Mouse (Mus musculus) olfactory bulb, adult 2 months (tissue): ENCODE measurements around the gene Cdh7. TPM values are rescaled to one million over a fixed set of nuclear protein-coding genes. Genes with fewer than 3 reads are reported as not detected.

ENCODE experiments used
- H3K27ac ChIP-seq: fragments of 200-500 bp; 2 replicates; pipeline ENCODE4 v1.5.1; 2012; ENCODE audit warnings: low read depth, low read length; ENCODE audit not compliant: insufficient read depth
- H3K4me1 ChIP-seq: fragments of 200-500 bp; 2 replicates; pipeline ENCODE4 v1.6.1; 2012; ENCODE audit warnings: low read length; ENCODE audit not compliant: control insufficient read depth, insufficient read depth
- H3K4me3 ChIP-seq: fragments of 200-500 bp; 2 replicates; pipeline ENCODE4 v1.5.1; 2012; ENCODE audit warnings: mild to moderate bottlenecking, low read depth, low read length, moderate library complexity; ENCODE audit not compliant: insufficient read depth
- CTCF ChIP-seq: fragments of 200-500 bp; IDR thresholded peaks from 2 replicates; pipeline ENCODE4 v1.5.1; 2012; ENCODE audit warnings: low read depth, mild to moderate bottlenecking, low read length, moderate library complexity; ENCODE audit not compliant: insufficient read depth
- POLR2A ChIP-seq: fragments of 200-500 bp; IDR thresholded peaks from 2 replicates; pipeline ENCODE4 v1.6.1; 2012; ENCODE audit warnings: mild to moderate bottlenecking, low read depth, low read length, moderate library complexity; ENCODE audit not compliant: insufficient read depth
- WGBS: fragments of 180-500 bp; shearing (Covaris S2); methylation state at CpG from one replicate; pipeline ENCODE4 v1.1.7; 2018; 5-methylcytosine and 5-hydroxymethylcytosine counted together
- polyA plus RNA-seq: library from polyadenylated mRNA; stranded (reverse); fragments of >200 nt; gene quantifications from 2 replicates; pipeline ENCODE4 v1.2.4, GENCODE M21; 2012; ENCODE audit warnings: low replicate concordance; ENCODE audit not compliant: missing spikeins, insufficient read depth, insufficient read length

Gene Cdh7
- polyA plus RNA-seq, 1 experiment = not detected

DNA sequence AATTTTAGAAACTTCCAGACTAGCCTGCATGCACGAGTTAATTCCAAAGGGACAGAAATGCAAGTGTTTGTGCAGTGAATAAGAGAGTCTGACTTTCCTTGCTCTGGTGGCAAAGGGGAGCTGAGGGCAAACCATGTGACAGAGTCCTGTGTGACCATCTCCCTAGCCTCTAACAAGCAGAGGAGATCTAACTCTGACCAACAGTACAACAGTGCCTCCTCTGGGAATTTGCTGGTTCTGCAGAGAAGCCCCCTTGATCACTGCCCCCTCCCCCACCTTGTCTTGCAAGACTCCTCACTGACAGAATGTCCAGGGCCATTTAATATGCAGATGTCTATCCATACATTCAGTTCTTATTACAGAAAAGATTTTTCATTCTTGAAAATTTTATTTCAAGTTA is 3.2 kb downstream of the Cdh7 start:
- Histone ChIP-seq H3K4me3 (no peak overlapping the region), H3K27ac (no peak overlapping the region), H3K4me1 (0 out of 2 replicates have a peak, but pooled peaks cover 3% of the 10 kb centered on the region)
- TF ChIP-seq CTCF = no peak
- no peak for TF ChIP-seq POLR2A
- WGBS = 9% methylated on average over 1 of the region's 1 CpGs

DNA sequence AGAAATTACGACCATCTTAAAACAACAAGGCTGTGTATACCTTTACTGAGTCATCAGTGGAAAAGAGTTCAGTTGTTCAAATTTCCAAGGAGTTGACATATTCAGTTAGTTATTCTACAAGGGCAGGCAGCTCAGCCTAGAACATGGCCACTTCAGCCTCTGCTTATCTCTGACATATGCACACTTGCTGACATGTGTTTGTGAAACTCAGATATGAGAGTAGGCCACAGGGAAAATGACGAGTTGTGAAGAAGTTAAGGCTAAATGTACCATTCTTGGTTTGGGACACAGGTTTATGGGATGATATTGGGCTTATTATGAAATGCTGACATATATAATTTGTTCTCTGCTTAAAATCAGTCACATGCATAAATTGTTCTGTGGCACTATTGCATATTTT is 7.3 kb downstream of the Cdh7 start:
- TF ChIP-seq POLR2A (no peak), CTCF (no peak)
- WGBS = 92% methylated on average over 2 of the region's 2 CpGs
- no peak overlapping the region for H3K4me3 ChIP-seq
- no peaks in the 10 kb centered on the region for H3K4me1 ChIP-seq
- no peak overlapping the region for H3K27ac ChIP-seq

DNA sequence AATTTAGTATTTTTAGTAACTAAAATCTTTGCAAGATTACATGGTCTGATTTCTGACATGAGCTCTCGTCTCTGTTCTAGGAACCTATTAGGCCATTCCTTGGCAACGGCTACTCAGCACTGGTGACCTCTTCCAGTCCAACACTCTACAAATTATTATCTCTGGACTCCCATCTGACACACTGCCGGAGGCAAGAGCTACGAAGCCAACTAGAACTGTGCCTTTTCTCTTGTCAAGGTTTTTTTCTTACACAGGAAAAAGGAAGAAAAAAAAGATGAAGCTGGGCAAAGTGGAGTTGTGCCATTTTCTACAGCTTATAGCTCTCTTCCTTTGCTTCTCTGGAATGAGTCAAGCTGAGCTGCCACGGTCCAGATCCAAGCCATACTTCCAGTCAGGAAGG is 11.7 kb downstream of the Cdh7 start:
- no peak overlapping the region for H3K27ac ChIP-seq

DNA sequence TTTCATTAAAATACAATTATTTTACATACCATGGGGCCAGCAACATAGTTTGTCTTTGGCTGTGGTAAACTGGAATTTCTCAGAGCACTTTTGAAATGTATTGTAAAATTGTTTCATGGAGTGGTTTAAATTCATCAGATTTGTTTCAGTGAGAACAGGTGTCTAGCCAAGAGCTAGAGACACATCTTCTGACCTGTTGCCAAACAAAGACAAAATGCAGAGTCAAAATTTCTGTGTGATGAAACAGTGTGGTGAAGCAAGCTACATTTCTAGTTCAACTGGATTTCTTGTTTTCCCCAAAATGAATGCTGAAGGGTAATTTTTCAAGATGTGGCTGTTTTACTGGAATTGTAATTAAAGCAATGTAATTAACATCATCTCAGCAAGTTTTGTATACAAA is 22.2 kb downstream of the Cdh7 start:
- Histone ChIP-seq H3K4me3 (no peak overlapping the region), H3K4me1 (no peaks in the 10 kb centered on the region), H3K27ac (no peak overlapping the region)
- TF ChIP-seq CTCF (no peak), POLR2A (no peak)

More for the DNA sequence above, 11.7 kb downstream of the Cdh7 start:
- H3K4me3 ChIP-seq = no peak overlapping the region
- H3K4me1 ChIP-seq = no peaks in the 10 kb centered on the region
- no peak for TF ChIP-seq CTCF
- TF ChIP-seq POLR2A = no peak
- WGBS = 83% methylated on average over 5 of the region's 5 CpGs

DNA sequence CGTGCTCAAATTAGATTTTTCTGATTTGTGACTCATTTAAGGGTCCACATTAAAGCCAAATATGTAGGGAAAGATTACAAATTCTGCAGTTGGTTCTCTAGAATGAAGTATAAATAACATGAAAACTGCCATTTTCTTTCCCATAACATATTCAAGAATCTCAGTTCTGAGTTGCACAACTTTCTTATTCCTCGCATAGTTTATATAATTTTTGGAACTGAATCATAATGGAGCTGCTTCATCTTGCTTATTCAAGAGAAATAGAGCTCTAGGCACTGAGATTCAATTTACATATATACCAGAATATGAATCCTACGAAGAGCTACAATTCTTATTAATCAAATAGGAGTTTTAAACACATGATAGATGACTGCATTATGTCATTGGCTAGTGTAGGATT is 22.8 kb downstream of the Cdh7 start:
- H3K4me3 ChIP-seq = no peak overlapping the region
- H3K4me1 ChIP-seq = no peaks in the 10 kb centered on the region
- H3K27ac ChIP-seq = no peak overlapping the region
- TF ChIP-seq POLR2A (no peak), CTCF (no peak)
- 69% methylated on average over 3 of the region's 3 CpGs for WGBS

DNA sequence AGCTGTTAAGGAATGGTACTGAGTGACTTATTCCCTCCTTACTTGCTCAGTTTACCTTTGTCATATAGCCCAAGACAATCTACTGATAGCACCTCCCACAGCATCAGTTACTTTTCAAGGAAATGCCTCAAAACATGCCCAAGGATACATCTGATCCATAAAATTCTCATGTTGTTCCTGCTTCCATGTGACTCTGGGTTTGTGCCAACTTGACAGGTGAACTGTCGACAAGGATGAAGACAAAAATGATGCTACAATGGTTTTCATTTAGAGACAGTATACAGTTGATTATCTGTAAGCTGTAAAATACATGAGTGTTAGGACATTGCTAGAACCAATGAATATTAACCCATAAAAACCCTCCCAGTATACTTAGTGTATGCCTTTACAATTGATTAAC is 29.9 kb downstream of the Cdh7 start:
- TF ChIP-seq CTCF (no peak), POLR2A (no peak)
- Histone ChIP-seq H3K27ac (no peak overlapping the region), H3K4me1 (no peaks in the 10 kb centered on the region), H3K4me3 (no peak overlapping the region)
- WGBS = 90% methylated on average over 1 of the region's 1 CpGs

DNA sequence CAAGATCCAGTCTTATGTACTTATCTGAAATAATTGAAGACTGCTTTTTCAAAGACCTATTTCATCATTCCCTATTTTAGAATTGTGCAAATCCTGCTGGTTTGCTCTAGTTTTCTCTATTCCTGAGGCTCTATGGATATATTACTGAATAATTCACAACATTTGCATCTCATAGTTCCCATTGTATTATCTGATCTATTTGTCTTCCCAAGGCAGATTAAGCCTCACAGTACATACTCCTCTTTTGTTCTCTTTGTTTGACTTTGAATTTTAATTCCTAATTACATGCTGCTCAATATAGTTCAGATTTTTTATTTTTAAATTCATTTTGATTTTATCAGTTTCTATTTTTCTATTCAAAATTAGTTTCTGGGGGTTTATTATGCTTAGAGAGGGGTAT is 74.1 kb downstream of the Cdh7 start:
- no peak overlapping the region for H3K27ac ChIP-seq
- no peaks in the 10 kb centered on the region for H3K4me1 ChIP-seq
- TF ChIP-seq POLR2A (no peak), CTCF (no peak)

DNA sequence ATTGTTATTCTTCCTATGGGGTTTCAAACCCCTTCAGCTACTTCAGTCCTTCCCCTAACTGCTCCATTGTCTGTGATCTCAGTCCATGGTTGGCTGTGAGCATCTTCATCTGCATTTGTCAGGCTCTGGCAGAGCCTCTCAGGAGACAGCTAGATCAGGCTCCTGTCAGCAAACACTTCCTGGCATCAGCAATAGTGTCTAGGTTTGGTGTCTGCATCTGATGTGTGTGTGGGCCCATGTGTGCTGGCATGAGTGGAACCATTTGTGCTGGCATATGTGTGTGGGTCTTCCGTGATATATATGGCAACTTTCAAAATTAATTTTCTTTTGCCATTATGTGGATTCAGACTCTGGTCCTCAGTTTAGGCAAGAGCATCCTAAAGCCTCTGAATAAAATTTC is 85.2 kb downstream of the Cdh7 start:
- no peaks in the 10 kb centered on the region for H3K4me1 ChIP-seq
- 95% methylated on average over 1 of the region's 1 CpGs for WGBS
- H3K4me3 ChIP-seq = no peak overlapping the region
- TF ChIP-seq POLR2A = no peak
- TF ChIP-seq CTCF = no peak
- H3K27ac ChIP-seq = no peak overlapping the region

More for the DNA sequence above, 74.1 kb downstream of the Cdh7 start:
- H3K4me3 ChIP-seq = no peak overlapping the region

DNA sequence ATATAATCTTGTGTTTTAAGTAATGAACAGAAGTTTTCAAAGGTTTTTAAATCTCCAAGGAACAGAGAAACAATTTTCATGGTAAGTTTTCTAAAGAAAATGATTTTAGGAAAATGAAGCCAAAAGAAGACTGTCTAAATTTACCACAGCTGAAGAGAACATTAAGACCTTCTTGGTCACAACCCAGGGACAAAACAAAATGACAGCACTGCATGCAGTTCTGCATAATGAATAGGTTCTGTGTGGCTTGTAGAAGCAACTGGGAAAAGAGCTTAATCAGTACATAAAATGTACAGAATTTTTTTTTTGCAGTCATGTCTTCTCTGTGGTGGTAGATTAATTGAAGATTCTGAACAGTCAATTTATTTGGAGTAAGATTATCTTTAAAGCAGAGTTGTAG is 96.2 kb downstream of the Cdh7 start:
- TF ChIP-seq POLR2A = no peak
- TF ChIP-seq CTCF = no peak
- Histone ChIP-seq H3K4me1 (no peaks in the 10 kb centered on the region), H3K27ac (no peak overlapping the region), H3K4me3 (no peak overlapping the region)

DNA sequence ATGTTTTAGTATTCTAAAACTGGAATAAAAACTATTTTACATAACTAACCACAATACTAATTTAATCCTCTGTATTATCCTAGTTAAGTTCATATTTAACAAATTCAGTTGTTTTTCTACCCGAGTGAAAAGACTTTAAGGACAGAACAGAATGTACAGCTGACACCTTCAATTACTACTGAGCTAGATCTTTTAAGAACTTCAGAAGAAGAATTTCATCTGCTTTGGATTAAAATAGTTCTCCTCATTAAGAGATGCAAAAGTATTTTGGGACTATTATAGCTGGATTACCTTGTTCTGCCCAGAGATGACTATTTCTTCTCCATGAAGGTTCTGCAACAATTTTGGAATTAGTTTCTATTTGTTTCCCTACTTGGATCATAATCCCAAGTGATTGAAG is 135.8 kb downstream of the Cdh7 start:
- WGBS = 57% methylated on average over 1 of the region's 1 CpGs
- H3K4me3 ChIP-seq = no peak overlapping the region
- no peak overlapping the region for H3K27ac ChIP-seq
- TF ChIP-seq CTCF (no peak), POLR2A (no peak)
- no peaks in the 10 kb centered on the region for H3K4me1 ChIP-seq
